Mouse (Mus musculus) layer of hippocampus, postnatal 25 days (tissue): Measurements from ENCODE around the gene Oprm1. TPM values are rescaled to one million over a fixed set of nuclear protein-coding genes. Genes with fewer than 3 reads are reported as not detected.
"Not testable (repeated sequence)": the region's sequence is repeated elsewhere in the genome, so short reads cannot be mapped to it uniquely, and the experiment has no call there.

Experiments used
- DNase-seq, 2 experiments: peaks; one replicate each; pipeline ENCODE4 v3.0.0; 2022; ENCODE audit warnings: mixed read lengths in 2 of 2, low spot score in 1 of 2; ENCODE audit errors: extremely low spot score in 1 of 2
- total RNA-seq, 2 experiments: library from RNA; stranded (reverse); gene quantifications; 2 replicates each; pipeline ENCODE4 v1.2.3; 2021

Gene Oprm1
- total RNA-seq = 1 to 10 TPM; 4.7 to 5.0 TPM

DNA sequence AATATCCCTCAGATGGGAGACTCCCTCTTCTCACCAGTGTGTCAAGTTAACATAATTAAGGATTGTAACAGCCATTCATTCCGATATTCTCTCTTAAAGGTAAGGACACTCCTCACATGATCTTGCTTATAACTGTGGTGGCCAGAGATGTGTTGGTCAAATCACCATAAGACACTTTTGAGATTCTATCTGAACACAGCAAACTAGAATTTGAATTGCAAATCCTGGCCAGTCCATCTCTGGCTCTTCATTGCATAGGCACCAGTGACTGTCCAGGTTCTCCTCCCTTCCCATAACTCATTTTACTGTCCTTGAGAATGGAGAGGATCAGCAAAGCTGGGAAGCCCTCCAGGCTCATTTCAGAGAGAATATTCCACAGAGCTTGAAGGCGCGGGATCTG lies at the start of gene Oprm1:
TSS of gene Oprm1 (plus strand) at position 301 of the 400 bp plus-strand sequence.
- DNase-seq = no peak

DNA sequence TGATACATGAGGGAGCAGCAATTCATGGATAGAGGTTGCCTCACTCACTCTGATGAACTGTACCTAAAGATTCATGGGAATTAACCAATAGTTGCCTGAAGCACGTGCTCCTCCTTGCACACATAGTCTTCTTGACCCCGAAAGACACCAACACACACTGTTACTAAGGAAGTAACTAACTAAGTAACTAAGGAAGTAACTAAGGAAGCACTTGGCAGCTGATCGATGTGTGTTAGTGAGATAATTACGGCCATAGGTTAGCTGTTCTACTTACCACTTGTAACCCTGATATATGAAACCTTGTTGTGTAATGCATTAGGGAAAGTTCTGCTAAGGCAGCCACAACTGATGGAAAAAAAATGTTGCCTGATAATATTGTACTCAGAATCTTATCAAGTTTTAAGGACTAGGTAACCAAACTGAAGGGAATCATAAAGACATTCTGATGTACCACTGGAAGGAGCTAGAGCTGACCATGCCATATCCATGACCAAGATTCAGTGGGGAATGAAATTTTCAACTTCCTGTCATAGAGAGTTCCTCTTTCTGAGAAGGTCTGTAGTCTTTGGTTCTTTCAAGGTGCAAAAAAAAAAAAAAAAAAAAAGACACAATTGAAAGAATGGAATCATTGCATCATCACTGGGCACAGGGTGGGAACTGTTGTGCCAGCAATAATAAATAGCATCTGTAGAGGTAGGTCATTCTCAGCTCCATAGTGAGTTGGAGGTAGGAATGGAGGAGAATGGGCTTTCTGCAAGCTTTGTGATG lies 40.9 kb upstream of the Oprm1 start:
- DNase-seq = no peak

DNA sequence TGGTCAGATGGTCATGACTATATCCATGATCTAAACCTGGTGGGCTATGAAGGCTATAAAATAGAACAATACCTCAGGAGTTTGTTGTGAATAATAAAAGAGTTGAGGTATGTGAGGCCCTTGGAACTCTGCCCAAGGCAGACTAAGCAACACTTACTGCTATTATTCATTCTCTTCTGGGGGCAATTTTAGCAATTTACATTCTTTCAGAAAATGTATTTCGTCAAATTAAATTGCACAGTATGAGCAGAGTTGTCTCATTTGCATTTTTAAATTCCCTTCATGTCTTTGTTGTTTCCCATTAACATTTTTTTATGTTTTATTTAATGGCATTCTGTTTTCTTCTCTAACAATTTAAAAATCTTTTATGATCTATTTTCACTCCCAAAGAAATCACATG lies 34.5 kb upstream of the Oprm1 start:
- DNase-seq = no peak

DNA sequence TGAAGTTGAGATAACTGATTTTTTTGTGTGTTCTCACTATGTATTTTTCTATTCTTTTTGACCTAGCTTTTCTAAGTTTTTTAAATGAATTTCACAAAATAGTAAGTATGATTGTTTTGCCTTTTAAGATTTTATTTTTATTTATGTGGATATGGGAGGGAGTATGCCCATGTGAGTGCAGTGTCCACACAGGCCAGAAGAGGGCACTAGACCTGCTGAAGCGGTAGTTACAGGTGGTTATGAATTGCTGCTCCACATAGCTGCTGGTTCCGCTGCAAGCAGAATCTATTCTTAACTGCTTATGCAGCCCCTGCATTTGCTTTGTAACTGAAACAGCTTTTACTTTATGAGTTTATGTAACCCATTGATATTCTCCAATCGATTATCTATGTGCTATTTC lies 29.8 kb upstream of the Oprm1 start:
- no peak for DNase-seq

DNA sequence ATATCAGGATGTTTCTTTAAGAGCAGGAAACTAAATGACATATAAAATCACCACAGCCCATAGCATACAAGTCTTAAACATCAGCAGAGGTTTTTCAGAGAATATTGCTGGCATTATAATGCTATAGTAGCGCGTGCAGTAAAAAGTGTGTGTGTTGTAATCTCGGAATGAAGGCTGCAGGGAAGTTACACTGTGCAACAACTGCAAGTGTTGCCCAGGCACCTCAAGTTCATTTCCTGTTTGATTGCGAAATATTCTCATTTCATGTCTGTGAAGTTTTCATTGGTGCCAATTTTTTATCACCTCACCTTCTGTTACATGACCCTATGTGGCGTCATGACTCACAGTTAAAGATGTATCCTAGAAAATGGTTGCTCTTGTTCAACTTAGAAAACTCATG lies 4.9 kb upstream of the Oprm1 start:
- DNase-seq = no peak

DNA sequence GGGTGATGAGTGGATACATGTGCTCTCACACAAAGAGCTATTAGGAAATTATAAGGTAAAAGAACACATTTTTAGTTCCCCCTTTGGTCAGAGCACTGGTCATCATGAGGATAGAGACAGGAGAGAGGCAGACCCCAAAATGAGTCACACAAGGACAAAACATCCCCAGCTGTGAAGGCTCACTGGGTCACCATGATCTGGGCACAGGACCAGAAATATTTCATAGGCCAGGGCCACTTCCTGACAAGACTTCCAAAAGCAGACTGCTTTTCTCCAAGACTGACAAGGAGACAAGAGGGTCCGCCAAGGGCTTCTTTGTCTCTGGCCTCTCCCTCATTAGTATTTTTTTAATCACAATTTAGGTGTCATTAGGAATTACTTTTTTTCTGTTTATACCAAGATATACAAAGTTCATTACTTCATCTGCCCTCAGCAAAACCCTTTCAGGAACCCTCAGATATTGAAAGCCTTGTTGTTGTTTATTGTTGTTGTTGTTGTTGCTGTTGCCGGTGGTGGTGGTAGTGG lies 3.0 kb downstream of the Oprm1 start, which contains the start of gene Gm10945:
TSS of gene Gm10945 (minus strand) at position 475 of the 525 bp plus-strand sequence.
- no peak for DNase-seq

DNA sequence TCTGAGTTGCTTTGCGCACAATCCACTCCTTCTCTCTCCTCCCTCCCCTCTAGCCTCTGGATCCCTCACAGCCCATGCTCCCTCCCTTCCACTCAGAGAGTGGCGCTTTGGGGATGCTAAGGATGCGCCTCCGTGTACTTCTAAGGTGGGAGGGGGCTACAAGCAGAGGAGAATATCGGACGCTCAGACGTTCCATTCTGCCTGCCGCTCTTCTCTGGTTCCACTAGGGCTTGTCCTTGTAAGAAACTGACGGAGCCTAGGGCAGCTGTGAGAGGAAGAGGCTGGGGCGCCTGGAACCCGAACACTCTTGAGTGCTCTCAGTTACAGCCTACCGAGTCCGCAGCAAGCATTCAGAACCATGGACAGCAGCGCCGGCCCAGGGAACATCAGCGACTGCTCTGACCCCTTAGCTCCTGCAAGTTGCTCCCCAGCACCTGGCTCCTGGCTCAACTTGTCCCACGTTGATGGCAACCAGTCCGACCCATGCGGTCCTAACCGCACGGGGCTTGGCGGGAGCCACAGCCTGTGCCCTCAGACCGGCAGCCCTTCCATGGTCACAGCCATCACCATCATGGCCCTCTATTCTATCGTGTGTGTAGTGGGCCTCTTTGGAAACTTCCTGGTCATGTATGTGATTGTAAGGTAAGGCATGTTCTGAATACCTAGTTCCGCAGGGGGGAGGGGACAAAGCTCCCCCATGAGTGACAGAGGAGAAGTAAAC lies 30.4 kb downstream of the Oprm1 start:
- peak; percentile 10 to 12 for DNase-seq

DNA sequence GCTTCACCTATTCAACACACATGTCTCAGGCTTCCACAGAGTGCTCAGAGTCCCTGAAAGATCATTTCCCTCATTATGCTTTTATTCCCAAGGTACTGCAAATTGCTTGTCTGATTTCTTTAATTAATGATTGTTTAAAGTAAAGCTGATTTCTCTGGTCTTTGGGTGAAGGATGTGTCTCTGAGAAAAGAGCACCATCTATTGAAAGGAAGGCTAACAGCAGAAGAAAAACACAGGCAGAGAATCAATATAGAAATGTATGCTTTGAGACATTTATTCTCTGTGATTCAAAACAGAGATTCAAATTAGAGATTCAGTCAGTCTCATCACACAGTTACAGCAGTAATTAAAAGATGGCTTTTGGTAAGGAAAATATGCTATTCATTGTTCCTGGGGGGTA lies 31.9 kb downstream of the Oprm1 start:
- no peak for DNase-seq

DNA sequence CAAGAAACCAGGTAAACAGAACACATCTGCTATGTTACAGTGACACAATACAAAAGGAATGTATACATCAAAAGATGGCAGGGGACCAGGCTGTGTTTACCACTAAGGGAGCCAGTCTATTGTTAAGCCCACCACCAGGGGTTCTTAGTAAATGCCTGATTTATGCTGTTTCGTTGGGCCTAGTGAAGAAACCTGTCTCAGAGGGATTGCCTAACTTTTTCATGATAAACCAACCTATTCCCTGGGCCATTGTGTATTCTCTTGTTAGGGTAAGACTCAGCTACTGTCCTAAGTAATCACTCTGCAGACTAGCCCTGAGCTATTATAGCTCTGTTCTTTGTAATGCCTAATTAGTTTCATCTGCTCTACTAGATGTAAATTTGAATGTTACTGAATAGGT lies 62.3 kb downstream of the Oprm1 start:
- DNase-seq = no peak

DNA sequence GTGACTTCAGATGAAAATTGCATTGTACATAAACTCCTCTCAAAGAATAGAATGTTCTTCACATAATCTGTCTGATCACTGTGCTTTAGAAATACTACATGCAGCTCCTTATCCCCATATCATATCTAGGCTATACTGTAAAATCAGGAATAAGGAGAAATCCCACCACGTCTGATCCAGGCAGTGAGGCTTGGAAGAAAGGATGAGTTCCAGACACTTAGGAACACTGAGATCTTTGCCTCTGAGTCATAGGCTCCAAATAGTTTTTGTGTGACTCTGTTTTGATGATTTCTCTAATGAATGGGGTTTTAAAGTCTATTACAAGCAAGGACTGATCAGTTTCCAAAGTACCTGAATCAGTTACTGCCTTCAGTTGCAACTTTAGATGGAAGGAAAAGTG lies 83.9 kb downstream of the Oprm1 start:
- no peak for DNase-seq

DNA sequence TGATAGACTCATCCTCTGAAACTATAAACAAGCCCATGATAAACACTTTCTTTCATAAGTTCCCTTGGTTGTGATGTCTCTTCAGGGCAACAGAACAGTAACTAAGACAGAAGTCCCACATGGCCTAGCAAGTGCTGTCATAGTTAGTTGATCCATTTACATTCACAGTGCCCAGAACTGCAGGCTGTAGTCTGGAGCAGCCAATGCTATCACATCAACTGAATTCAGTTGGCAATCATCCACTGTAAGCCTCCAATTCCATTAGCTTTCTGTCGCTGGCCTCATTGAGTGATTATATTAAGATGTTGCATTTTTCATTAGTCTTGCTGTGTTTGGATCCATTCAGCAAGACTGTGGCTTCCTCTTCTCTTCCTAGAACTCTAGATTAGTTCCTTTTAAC lies 88.0 kb downstream of the Oprm1 start:
- DNase-seq = no peak

DNA sequence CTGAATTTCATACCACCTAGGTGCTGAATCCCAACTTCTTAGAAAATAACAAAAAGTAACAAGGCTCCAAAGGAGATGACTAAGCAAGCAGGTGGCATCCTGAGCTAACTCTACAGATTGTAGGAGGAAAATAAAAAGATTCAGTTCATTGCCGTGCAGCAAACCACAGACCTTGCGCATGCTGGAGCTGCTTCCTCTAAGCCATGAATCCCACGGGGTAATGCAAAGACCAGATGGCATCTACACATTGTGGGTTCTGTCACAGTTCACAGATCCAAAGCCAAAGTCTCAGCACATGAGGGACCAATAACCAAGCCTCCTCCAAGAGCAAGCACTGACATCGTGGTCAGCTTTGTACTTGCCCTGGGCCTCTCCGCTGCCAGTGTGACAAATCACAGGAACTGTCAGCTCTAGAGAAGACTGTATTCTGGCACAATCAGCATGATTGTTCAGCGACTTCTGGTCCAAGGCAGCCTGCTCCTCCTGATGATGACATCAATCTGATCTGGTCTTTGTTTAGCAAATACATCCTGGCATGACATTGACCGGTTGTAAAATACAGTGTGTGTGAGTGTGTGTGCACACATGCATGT lies 90.0 kb downstream of the Oprm1 start:
- DNase-seq = no peak

DNA sequence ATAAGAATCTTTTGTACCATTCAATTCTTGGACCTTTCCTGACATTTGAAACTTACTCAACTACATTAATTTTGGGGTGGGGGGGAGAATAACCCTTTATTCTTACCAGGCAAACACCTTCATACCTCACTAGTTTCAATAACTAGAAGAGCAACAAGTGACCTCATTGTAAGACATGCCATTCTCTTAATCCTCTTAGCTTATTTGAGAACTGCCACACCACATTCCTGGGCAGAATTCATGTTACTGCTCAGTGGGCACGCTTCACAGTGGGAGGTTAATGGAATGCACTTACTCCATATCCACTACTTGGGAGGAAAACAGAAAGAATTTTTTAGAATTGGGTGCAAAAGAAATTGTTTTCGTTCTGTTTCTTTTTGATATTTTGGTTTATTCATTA lies 90.5 kb downstream of the Oprm1 start:
- DNase-seq = no peak

DNA sequence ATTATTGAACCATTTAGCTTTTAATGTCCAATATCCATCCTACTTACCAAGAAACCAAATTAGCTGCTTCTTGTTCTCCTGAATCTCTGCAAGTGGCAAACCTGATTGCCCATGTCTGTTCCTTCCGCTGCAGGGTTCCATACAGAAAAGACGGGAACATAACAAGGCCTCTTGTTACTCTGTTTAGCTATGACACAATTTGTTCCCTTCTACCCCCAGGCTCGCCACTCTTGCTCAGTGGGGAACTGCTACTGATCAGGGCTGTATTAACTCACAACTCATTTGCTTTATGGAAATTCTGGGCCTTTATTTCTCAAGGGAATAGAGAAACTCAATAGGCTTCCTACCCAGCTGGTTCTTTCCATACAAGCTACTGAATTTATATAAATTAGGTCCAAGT lies 97.5 kb downstream of the Oprm1 start:
- DNase-seq = no peak

DNA sequence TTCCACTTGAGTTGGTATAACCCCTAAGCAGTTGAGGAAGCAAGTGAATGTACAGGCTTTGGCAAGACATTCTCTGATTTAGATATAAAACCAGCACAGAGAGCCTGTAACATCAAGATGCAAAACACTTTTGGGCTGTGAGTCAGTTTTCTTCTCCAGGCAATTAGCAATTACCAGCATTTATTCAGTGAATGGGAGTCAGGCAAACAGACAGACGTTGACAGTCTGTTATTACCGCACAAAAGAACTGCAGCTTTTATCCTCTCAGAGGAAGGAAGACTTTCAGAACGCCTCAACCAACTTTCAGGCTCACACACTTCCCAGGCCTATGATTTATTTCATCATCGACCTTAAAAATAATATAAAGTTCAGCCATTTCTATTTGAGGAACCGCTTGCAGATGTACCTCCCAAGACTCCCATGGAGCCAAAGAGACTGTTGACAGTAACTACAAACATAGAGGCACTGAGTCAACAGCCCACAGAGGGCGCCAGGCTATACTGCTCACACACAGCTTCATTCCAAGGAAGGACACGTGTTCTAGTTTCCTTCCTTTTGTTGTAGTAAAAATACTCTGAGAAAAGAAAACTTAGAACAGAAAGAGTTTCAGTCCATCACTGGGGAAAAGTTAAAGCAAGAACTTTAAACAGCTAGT lies 113.2 kb downstream of the Oprm1 start:
- no peak for DNase-seq

DNA sequence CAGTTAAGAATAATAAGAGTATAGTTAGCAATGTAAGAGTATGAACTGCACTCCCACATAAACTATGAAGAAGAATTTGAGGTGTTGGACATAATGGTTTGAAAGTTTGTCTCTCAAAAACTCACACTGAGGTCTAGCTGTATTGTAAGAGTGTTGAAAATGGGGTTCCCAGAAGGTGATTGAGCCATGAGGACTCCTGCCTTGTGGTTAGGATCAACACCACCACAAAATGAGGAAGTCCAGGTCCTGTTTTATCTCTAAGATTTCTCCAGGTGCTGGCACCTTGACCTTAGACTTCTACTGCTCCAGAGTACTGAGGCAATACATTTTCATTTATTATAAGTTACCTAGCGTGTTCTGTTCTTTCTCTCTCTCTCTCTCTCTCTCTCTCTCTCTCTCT lies 115.6 kb downstream of the Oprm1 start:
- no peak for DNase-seq

DNA sequence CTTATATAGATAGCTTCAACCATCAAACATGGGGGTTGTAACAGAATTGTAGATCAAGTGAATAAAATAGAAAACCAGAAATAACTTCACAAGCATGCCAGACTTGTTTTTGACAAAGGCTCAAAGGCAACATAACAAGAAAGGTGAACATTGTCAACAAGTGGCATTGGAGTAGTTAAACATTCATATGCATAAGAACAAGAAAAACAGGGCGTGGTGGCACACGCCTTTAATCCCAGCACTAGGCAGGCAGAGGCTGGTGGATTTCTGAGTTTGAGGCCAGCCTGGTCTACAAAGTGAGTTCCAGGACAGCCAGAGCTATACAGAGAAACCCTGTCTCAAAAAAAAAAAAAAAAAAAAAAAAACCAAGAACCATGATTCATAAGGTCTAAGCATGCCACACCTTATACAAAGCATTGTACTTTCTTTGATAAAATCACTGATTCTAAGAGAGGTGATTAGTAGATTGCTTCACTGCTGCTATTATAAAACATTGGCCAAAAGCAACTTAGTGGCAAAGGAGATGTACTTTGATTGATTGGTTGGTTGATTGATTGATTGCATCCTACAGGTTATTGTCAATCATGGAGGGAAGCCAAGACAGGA lies 120.1 kb downstream of the Oprm1 start:
- DNase-seq = no peak

DNA sequence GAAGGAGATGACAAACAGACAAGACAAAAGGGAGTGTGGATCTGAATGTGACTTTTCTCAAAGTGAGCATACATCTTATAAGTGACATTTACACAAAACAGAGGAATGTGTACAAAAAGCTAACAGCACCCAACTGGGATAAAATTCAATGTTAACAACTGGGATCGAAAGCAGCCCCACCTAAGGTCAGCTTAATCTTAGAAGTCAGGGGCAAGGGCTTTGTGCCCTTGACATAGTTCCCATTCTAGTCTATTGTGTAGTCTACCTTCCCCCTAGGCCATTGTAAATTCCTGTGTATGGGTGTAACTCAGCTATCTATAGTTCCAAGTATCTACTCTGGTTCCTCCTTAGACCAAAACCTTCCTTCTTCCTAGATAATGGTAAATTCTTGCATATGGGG lies 123.7 kb downstream of the Oprm1 start:
- not testable (repeated sequence) for DNase-seq

DNA sequence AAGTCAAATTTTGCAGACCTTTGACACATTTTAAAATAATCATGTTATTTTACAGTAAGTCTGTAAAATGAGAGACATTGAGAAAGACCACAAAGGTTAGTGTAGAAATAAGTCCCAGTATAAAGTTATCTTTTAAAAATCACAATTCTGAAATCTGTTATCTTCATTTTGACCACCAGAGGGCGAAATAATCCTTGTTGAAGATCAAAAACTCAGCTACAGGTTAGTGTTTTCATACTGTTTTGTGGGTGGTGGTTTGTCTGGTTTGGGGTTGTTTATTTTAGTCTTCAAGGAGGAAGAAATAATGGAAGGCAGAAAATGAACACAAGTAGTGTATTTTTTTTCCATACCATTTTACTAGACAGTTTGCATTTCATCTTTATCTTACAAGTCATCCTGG lies 127.2 kb downstream of the Oprm1 start:
- DNase-seq = no peak

DNA sequence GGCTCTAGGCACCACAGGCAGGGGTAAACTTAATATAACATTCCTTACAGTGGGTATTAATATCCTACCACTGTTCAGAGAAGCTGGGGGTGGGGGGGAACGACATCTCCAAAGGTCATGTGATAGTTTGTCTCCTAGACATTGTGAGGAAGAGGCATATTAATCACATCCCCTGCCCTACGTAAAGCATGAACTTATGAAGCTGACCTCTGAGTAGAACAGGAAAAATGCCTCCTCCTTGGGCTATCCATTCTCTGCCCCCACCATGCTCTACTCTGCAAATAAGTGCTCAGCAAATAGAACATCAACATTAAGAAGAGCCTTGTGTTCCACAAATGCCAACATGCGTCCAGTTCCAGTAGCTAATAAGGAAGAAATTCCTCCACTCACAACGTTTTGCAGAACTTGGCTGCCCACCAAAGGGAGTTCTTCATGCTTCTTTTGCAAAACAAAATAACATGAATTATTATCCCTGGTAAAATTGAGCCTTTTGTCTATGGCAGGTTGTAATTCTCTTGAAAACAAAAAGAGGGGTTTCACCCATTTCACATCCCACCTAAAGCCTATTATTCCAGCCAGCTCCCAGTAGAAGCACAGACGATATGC lies 131.4 kb downstream of the Oprm1 start:
- no peak for DNase-seq
